Mouse (Mus musculus) gonadal fat pad, adult 2 months (tissue): ENCODE data around the gene Ubash3a. TPM values are rescaled to one million over a fixed set of nuclear protein-coding genes. Genes with fewer than 3 reads are reported as not detected.

ENCODE experiments used
- DNase-seq: peaks from one replicate; pipeline ENCODE4 v3.0.0-alpha.2; 2012; ENCODE audit warnings: low read depth
- polyA plus RNA-seq: library from polyadenylated mRNA; depleted of rRNA; stranded (reverse); fragments of >200 nt; gene quantifications from 2 replicates; pipeline ENCODE4 v1.2.3, GENCODE M21; 2012; rRNA removed

The Ubash3a gene
- polyA plus RNA-seq, 1 experiment = 0.27 TPM

DNA sequence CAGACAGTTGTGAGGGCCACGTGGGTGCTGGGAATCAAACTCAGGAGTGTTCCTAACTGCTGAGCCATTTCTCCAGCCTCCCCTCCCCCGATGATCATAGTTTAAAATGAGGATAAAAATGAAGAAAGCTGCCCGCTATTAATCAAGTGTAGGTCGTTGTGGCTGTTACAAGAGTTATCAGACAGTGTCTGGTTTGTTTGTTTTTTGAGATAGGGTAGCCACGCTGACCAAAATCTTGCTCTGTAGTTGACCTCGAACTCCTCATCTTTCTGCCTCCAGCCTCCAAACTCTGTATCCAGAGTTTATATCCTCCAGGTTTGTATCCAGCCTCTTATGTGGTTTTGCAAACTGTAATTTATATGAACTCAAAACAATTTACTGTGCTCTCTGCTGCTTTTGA, 72.6 kb downstream of the Ubash3a start:
- no peak for DNase-seq

DNA sequence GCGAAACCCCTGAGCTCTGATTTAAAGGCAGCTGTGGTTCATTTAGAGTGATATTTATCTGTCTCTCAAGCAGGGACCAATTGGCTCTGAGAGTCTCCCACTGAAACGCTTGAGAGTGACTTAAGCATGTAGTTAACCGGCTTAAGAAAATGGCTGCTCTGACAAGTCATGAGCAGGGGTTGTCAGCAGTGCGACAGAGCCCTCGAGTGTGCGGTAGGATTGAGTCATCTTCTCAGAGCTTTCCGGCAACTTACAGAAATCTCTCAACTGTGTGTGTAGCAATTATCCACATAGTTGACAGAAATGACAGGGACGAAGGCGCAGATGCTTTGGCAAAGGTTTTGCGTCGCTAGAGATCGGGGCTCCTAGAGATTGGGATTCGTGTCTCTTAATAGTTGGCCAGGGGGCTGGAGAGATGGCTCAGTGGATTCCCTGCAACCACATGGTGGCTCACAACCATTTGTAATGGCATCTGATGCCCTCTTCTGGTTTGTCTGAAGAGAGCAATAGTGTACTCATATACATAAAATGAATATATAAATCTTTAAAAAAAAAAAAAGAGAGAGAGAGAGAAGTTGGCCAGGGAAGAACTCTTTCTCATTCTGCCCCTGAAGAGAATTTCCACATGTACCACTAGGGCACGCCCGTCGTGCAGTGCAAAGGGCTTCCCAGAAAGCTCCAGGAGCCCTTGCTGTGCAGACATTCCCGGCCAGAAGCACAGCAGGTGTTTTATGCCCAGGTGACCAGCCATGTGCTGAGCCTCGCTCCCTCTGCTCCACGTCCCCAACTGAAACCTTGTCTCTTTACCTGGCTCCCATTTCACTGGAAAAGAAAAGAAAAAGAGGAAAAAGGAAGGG, 74.4 kb downstream of the Ubash3a start:
- DNase-seq = no peak

DNA sequence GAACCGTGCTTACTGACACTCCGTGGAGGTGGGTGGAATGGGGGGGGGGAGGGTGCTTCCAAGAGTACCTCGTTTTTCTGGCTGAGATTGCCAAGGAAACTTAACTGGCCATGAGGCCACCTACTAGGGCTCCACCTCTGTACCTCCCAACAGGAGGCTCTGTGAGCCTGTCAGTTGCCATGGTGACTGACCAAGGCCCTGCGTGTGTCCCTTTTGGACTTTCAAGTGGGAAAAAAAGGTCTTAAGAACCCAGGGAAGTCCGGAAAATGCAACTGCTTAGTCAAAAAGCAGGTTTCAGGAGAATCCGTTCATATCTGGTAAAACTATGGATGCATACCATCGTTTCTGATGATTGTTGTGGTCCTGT, 75.0 kb downstream of the Ubash3a start:
- DNase-seq = no peak

DNA sequence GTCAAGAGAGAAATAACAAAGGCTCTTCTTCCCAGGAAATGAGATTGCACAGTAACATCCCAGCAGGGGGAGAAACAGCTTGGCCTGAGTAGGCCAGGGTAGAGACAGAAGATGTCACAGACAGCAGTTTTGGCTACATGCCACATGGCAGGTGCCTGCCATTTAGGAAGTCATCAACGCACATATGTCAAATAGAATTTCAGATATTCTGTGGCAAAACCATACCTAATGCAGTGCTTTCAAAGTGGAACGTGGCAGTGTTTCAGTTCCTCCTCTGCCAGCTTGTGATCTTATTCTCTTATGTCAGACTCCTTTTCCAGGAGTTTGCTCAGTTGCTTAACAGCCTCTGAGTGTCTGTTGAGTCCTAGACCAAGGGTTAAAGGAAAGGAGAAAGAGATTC, 78.2 kb downstream of the Ubash3a start:
- DNase-seq = no peak

DNA sequence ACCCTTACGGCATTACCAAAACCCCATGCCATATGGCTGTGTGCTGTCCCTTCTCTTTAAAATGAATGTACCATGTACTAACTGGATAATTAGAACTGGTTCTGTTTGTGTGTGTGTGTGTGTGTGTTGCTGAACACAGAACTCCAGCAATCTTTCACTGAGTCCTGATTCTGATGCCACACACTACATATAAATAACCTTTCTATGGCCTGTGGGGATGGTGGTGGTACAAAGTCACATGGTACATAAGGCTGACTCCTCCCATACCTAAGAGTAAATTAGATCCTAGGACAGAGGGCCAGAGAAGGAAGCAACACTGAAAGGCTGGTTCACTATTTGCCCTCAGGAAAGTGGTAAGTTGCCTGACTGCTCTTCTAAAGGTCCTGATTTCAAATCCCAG, 78.8 kb downstream of the Ubash3a start, which contains the start of gene Slc37a1:
TSS of gene Slc37a1 (plus strand) at position 301 of the 400 bp plus-strand sequence.
- no peak for DNase-seq

DNA sequence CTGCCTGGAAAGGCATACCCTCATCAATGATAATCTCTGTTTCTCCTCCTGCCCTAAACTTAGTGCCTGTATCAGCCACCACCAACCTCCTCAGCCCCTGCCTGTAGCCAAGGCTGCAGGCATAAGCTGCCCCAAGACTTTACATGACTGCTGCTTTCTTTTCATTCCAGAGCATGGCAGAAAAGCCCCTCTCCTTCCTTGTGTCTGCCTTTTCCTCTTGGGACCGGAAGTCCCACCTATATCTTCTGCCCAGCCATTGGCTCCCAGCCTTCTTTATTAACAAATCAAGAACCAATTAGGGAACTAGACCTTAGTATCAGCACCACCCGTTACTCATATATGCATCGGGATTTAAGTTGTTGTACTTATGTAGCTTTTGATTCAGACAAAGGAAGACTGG, 79.5 kb downstream of the Ubash3a start:
- no peak for DNase-seq

DNA sequence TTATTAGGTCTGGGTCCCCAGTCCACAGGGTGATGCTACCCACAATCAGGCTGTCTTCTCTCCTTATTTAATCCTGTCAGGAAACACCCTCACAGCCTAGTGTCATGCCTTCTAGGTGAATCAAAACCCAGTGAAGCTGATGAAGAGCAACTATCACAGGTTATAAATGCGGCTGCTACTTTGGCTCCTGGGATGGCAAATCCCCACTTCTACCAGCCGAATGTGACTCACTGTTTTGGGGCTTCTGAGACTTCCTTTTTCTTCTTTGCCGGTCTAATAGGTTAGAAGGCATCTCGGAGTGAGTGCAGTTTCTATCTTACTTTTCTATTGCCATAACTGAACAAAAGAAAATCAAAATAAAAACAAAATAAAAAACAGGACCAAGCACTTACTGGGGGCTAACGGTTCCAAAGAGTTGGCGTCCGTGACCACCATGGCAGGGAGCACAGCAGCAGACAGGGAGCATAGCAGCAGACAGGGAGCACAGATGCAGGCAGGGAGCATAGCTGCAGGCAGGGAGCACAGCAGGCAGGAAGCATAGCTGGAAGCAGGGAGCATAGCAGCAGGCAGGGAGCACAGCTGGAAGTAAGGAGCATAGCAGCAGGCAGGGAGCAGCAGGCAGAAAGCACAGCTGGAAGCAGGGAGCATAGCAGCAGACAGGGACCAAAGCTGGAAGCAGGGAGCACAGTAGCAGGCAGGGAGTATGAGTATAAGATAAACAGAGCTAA, 81.5 kb downstream of the Ubash3a start:
- no peak for DNase-seq

DNA sequence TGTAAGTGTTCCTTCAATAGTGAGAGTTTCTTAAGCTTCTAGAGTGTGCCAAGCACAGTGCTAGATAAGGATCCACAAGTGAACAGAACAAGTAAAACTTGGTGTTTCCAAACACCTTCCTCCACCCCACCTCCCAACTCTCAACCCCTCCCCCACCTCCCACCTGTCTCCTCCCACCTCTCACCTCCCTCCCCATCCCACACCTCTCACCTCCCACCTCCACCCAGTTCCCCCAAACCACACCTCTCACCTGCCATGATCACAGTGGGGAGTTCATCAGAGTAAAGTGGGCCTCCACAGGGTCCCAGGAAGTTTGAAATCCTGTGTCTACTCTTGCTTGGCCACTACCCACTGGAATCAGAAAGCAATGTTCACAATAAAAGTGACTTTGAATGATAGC, 82.6 kb downstream of the Ubash3a start:
- DNase-seq = no peak

DNA sequence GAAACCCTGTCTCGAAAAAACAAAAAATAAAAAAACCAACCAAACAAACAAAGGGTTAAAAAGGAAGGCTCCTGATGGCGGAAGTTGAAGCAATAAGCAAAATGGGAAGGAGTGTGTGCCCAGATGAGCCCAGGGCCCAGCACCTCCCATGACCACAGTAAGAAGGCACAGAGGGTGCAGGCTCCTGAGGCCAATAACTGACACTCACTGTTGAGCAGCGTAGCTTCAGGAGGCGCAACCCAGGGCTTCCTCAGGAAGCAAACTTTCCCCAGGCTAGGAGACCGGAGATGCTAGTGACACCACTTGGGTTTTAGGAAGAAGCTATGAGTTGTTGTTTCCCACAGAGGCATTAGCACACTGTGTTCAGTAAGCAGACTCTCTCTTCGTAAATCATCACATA, 83.2 kb downstream of the Ubash3a start:
- no peak for DNase-seq

DNA sequence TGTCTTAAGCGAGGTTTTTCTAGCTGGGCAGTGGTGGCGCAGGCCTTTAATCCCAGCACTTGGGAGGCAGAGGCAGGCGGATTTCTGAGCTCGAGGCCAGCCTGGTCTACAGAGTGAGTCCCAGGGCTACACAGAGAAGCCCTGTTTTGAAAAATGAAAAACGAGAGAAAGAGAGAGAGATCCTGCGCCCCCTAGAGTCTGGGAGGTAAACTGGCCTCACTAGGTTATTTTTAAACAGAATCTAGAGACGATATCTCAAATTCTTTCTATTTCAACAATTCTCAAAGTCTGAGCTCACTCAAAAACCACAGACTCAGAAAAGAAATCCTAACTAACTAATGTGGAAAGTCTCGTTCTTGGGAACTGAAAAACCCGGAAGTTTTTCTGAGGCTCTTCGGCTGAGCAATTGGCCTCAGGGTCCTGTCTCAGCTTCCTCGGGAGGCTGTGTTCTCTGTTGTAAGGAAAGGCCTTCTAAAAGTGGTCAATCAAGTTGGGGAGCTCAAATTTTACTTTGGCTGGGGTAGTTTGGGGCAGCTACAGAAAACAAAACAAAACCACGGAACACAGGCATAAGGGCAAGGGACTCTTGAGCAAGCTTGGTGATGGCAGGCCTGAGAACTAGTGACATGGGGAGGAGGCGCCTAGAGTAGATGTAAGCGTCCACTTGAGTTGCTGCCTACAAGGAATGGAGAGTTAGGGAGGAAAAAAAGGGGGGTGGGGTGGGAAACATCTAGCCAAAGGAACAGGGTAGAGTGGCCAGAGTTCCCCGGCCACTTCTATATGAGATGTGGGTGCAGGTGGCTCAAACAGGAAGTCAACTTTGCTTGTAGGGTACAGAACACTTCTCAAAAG, 86.9 kb downstream of the Ubash3a start:
- DNase-seq = no peak

DNA sequence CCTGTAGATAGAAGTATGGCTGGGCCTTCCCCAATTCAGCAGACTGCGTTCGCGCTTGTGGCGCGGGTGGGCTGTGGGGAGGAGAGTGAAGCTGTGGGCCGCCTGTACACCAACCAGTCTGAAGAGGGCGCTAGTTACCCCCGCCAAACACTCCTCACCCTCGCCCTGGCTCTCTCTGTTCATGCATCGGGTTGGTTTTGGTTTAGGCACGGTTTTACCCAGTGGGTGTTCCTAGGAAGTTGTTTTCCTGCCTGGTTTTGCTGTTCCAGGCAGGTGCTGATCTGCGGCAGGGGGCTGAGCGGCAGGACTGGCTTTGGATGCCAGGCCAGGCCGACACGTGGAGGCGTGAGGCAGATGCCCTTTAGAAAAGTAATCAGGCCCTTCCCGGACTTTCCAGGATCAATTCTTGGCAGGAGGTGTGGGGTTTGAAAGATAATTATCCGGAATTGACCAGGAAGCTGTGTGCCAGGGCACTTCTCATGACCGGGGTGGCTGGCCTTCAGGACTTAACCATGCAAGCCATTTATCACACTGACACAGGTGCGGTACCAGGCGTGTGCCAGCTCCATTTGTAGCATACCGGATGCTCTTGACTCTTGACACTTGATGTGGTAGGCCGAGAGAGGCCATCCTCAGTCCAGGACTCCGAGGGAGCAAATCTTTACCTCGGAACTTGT, 87.7 kb downstream of the Ubash3a start:
- no peak for DNase-seq

DNA sequence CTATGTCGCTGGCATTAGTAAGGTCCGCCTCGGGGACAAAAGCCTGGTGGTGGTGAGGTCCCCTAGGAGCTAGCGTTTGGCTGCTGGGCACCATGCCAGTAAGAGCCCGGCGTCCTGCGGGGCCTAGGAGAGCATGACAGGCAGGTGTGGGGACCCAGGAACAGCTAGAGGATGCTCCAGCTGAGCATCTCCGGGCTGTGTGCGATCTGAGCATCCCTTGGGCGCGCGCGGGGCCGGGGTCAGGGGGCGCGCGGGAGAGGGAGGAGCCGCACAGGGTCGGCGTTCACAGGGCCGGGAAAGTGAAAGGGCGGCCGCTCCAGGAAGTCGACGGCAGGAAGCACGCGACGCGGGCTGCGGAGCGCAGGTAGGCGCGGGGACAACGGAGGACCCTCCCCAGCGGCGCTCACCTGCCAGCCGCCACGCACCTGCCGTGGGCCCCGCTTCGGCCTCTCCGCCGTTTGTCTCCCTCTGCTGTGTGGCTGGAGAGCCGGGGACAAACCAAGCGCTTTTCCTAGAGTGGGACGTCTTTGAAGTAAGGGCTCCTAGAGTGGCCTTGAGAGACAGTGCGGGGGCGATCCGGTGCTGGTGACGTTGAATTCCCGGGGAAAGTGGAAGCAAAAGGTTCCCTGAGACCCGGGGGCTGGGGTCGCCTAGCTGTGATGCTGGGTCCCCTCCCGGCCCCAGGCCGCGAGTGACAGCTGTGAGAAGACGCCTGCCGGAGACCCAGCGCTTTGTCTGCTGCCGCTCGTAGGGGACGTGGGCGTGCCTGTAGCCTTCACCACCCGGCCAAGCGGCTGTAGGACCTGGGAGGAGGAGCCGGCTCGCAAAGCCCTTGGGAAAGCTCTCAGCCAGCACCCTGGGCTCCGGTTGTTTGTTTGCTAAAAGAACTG, 88.5 kb downstream of the Ubash3a start:
- DNase-seq = no peak

Other genes with a start within 250 kb of the Ubash3a start
- gene Abcg1, start 150.2 kb upstream of the Ubash3a start, polyA plus RNA-seq = 12.0 and 12.7 TPM in 2 replicates
- gene Tff3, start 78.2 kb upstream of the Ubash3a start, polyA plus RNA-seq = 0.84 and 1.3 TPM in 2 replicates
- 0.31 TPM in 1 of 2 replicates, not detected in the other for gene Tff2, start 63.6 kb upstream of the Ubash3a start, polyA plus RNA-seq
- gene Tff1, start 42.6 kb upstream of the Ubash3a start, polyA plus RNA-seq = 0.18 and 0.33 TPM in 2 replicates
- gene Tmprss3, start 8.9 kb upstream of the Ubash3a start, polyA plus RNA-seq = not detected in 2 replicates
- 2.6 and 6.6 TPM in 2 replicates for gene Rsph1, start 69.5 kb downstream of the Ubash3a start, polyA plus RNA-seq
- gene Slc37a1, start 78.9 kb downstream of the Ubash3a start, polyA plus RNA-seq = 36.0 and 38.5 TPM in 2 replicates
- gene Pde9a, start 178.3 kb downstream of the Ubash3a start, polyA plus RNA-seq = 6.1 and 10.9 TPM in 2 replicates